Mouse (Mus musculus) forebrain, embryonic 14.5 days (tissue): ENCODE data around the gene Gjd3. TPM values are rescaled to one million over a fixed set of nuclear protein-coding genes. Genes with fewer than 3 reads are reported as not detected.

Experiments
- ATAC-seq: fragments of 200-750 bp; cut with Nextera tagmentation; 2 replicates; pipeline ENCODE4 v1.8.0; 2017; ENCODE audit warnings: mild to moderate bottlenecking, moderate library complexity
- DNase-seq: peaks from one replicate; pipeline ENCODE4 v3.0.0-alpha.2; 2015; ENCODE audit warnings: low spot score
- H3K27ac ChIP-seq: fragments of 300-500 bp; sonication (generic); 2 replicates; pipeline ENCODE4 v1.5.1; 2014; ENCODE audit warnings: low read depth, mild to moderate bottlenecking, control low read depth, low read length, moderate library complexity
- H3K27me3 ChIP-seq: fragments of 300-500 bp; sonication (generic); replicated peaks from 2 replicates; pipeline ENCODE4 v1.6.1; 2014; ENCODE audit warnings: low read length, control low read depth, mixed read lengths; ENCODE audit not compliant: control insufficient read depth, insufficient read depth
- H3K36me3 ChIP-seq: fragments of 300-500 bp; sonication (generic); 2 replicates; pipeline ENCODE4 v1.6.1; 2014; ENCODE audit warnings: low read length, control low read depth; ENCODE audit not compliant: control insufficient read depth, insufficient read depth
- H3K4me1 ChIP-seq: fragments of 300-500 bp; sonication (generic); 2 replicates; pipeline ENCODE4 v1.6.1; 2014; ENCODE audit warnings: antibody characterized with exemption, low read length, control low read depth; ENCODE audit not compliant: control insufficient read depth, insufficient read depth
- H3K4me2 ChIP-seq: fragments of 300-500 bp; sonication (generic); 2 replicates; pipeline ENCODE4 v1.6.1; 2014; ENCODE audit warnings: mild to moderate bottlenecking, control low read depth, low read length
- H3K4me3 ChIP-seq: fragments of 300-500 bp; sonication (generic); 2 replicates; pipeline ENCODE4 v1.5.1; 2014; ENCODE audit warnings: low read depth, low read length, control low read depth
- H3K9ac ChIP-seq: fragments of 300-500 bp; sonication (generic); 2 replicates; pipeline ENCODE4 v1.6.1; 2014; ENCODE audit warnings: mild to moderate bottlenecking, low read length, control low read depth, moderate library complexity
- H3K9me3 ChIP-seq: fragments of 300-500 bp; sonication (generic); replicated peaks from 2 replicates; pipeline ENCODE4 v1.6.1; 2016; ENCODE audit warnings: low read length, control low read depth, mixed read lengths; ENCODE audit not compliant: control insufficient read depth
- WGBS: fragments of 180-500 bp; shearing (Covaris S2); extraction: QIAGEN DNeasy Blood & Tissue Kit; methylation state at CpG from one replicate; pipeline ENCODE4 v1.1.7; 2014; 5-methylcytosine and 5-hydroxymethylcytosine counted together
- polyA plus RNA-seq: library from polyadenylated mRNA; unstranded; fragments of >200 nt; fragmentation: Nextera tagmentation; extraction: Ambion mirVana; gene quantifications from 2 replicates; pipeline ENCODE4 v1.2.1, GENCODE M21; 2014

The Gjd3 gene
- polyA plus RNA-seq, 1 experiment from 2014 or later = 0.28 TPM

DNA sequence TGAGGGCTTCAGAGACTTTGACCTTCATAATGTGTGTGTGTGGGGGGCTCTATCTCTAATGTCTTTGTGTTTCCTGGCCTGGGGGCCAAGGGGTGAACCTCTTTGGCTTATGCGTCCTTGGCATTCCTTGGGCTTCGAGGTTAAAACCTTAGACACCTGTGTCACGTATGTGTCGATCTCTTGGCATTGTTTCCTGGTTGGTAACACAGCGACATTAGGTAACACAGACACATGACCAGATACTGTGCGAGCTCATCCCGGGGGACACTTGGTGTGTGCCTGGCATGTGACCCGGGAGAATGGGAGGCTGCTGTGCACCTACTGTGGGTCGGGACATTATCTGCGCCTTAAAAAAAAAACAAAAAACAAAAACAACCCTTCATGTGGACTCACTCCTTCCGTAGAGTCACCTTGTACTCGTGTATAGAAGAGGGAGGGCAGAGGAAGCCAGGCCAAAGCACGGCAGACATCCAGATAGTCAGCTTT is 28.9 kb downstream of the Gjd3 start:
- WGBS = 38% methylated on average over 13 of the region's 13 CpGs
- Histone ChIP-seq H3K4me2 (peak overlapping the region; percentile 33; the same call in 1 of the 2 replicates), H3K27ac (peak overlapping the region; percentile 59; the same call in 1 of the 2 replicates), H3K4me3 (no peak overlapping the region), H3K9ac (no peak overlapping the region), H3K36me3 (no peaks in the 10 kb centered on the region), H3K9me3 (no peaks in the 10 kb centered on the region), H3K27me3 (no peaks in the 10 kb centered on the region), H3K4me1 (peaks cover 24% of the 10 kb centered on the region)
- ATAC-seq (no peak), DNase-seq (no peak)

- DNase-seq (no peak), ATAC-seq (no peak)
These were observed 29.5 kb downstream of the Gjd3 start for GRCm38 (mm10) chr11:98953361-98953760.

DNA sequence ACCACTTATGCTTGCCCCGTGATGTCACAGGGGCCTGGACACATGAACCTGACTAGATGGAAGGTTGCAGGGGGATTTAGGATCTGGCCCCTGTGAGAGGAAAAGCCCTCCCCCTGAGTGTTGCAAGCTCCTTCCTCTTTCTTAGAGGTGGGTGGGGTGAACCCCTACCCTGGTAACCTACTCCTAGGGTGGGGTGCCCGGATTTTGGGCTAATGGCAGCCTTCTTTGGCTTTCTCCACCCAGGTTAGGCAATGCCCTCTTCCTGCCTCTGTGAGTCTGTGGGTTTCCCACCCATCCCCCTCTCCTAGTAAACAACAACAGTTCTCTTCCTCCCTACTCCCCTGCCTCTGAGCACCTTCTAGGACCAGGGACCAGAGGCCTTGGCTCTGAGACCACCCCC is 30.1 kb downstream of the Gjd3 start:
- ATAC-seq (no peak), DNase-seq (no peak)
- Histone ChIP-seq H3K9ac (no peak overlapping the region), H3K27ac (no peak overlapping the region), H3K4me3 (no peak overlapping the region), H3K4me1 (peaks cover 24% of the 10 kb centered on the region), H3K27me3 (no peaks in the 10 kb centered on the region), H3K36me3 (no peaks in the 10 kb centered on the region), H3K9me3 (no peaks in the 10 kb centered on the region), H3K4me2 (no peak overlapping the region)
- WGBS = 63% methylated on average over 2 of the region's 2 CpGs

More at GRCm38 (mm10) chr11:98953361-98953760, 29.5 kb downstream of the Gjd3 start:
- Histone ChIP-seq H3K9me3 (no peaks in the 10 kb centered on the region), H3K4me3 (no peak overlapping the region), H3K4me1 (peaks cover 24% of the 10 kb centered on the region), H3K27ac (no peak overlapping the region), H3K36me3 (no peaks in the 10 kb centered on the region), H3K4me2 (no peak overlapping the region), H3K9ac (no peak overlapping the region), H3K27me3 (no peaks in the 10 kb centered on the region)
- 6% methylated on average over 2 of the region's 2 CpGs for WGBS

DNA sequence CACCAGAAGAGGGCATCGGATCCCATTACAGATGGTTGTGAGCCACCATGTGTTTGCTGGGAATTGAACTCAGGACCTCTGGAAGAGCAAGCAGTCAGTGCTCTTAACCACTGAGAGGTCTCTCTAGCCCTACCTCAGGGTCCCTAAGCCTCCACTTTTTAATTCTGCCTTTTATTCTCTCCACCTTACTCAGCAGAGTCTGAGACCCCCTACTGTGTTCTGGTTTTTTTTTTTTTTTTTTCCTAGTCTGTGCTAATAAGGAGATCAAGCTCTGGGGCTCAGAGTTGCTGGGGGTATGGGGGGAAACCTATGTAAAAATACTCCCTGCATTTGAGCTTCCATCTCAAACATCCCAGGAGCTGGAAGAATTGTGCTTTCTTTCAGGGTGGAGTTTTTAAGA is 30.7 kb downstream of the Gjd3 start:
- DNase-seq (no peak), ATAC-seq (no peak)
- 85% methylated on average over 1 of the region's 1 CpGs for WGBS
- Histone ChIP-seq H3K9ac (no peak overlapping the region), H3K36me3 (no peaks in the 10 kb centered on the region), H3K27ac (no peak overlapping the region), H3K4me2 (no peak overlapping the region), H3K4me3 (no peak overlapping the region), H3K27me3 (no peaks in the 10 kb centered on the region), H3K9me3 (no peaks in the 10 kb centered on the region), H3K4me1 (peaks cover 24% of the 10 kb centered on the region)

DNA sequence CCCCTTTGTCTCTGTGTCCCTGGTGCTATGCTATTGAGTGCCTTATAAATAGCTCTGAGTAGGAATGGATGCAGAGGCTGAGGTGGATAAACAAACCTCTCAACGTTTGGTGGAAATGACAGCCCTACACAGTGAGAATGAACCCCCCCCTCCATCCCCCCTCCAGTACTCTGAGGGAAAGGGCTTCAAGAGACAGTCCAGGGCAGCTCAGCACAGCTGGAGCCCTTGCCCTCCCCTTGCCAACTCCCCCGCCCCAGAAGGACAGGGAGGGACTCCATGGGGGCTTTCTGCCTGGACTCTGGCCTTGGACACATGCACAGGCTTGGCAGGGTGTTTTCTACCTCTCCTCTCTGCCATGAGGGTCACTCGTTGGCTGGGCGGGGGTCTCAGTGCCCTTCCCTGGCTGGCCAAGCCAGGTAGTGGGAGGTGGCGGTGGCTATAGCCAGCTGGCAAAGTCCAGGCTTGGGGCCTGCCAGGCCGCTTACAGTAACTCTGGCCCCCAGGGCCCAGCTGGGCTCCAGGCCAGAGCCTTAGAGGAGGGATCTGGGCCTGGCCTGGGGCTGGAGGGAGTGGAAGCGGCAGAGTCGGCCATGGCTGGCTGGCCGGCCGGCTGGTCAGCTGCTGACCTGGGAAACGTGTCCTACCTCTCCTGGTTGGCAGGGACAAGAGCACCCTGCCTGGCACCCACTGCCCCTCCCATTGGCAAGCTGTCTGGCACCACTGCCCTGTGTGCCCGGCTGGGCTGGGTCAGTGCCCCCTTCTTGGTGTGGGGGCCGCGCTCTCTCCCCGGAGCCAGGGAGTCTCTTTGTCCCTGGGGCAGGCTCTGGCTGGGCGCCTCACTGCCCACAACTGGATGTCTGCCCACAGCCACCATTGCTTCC is 31.6 kb downstream of the Gjd3 start:
- Histone ChIP-seq H3K4me3 (no peak overlapping the region), H3K9ac (0 out of 2 replicates have a peak overlapping the region, but pooled peaks have one; percentile 25), H3K9me3 (no peaks in the 10 kb centered on the region), H3K27me3 (no peaks in the 10 kb centered on the region), H3K4me1 (peaks cover 24% of the 10 kb centered on the region), H3K4me2 (no peak overlapping the region), H3K27ac (peak overlapping the region; percentile 67; the same call in 1 of the 2 replicates), H3K36me3 (no peaks in the 10 kb centered on the region)
- 58% methylated on average over 15 of the region's 16 CpGs for WGBS
- no peak for DNase-seq
- peak; percentile 47; the same call in 1 of the 2 replicates for ATAC-seq

GRCm38 (mm10) chr11:98950484-98950883 is 32.3 kb downstream of the Gjd3 start:
- Histone ChIP-seq H3K27ac (no peak overlapping the region; the same call in 1 of the 2 replicates), H3K4me3 (no peak overlapping the region), H3K27me3 (no peaks in the 10 kb centered on the region), H3K9me3 (no peaks in the 10 kb centered on the region), H3K4me1 (peaks cover 21% of the 10 kb centered on the region), H3K9ac (no peak overlapping the region), H3K4me2 (no peak overlapping the region), H3K36me3 (no peaks in the 10 kb centered on the region)
- DNase-seq = no peak
- WGBS = 87% methylated on average over 9 of the region's 9 CpGs
- ATAC-seq = no peak

GRCm38 (mm10) chr11:98949958-98950460 is 32.8 kb downstream of the Gjd3 start:
- ATAC-seq (no peak), DNase-seq (no peak)
- Histone ChIP-seq H3K9ac (no peak overlapping the region), H3K9me3 (no peaks in the 10 kb centered on the region), H3K4me2 (no peak overlapping the region), H3K36me3 (no peaks in the 10 kb centered on the region), H3K4me1 (peaks cover 17% of the 10 kb centered on the region), H3K27ac (no peak overlapping the region), H3K4me3 (no peak overlapping the region), H3K27me3 (no peaks in the 10 kb centered on the region)
- WGBS = 84% methylated on average over 7 of the region's 7 CpGs

GRCm38 (mm10) chr11:98949242-98949957 is 33.4 kb downstream of the Gjd3 start:
- no peak overlapping the region for H3K27ac ChIP-seq
- H3K36me3 ChIP-seq = no peaks in the 10 kb centered on the region
- WGBS = 80% methylated on average over 10 of the region's 12 CpGs
- no peak overlapping the region for H3K4me3 ChIP-seq
- DNase-seq (no peak), ATAC-seq (no peak)
- H3K4me1 ChIP-seq = peaks cover 15% of the 10 kb centered on the region
- no peak overlapping the region for H3K9ac ChIP-seq
- no peaks in the 10 kb centered on the region for H3K9me3 ChIP-seq
- no peaks in the 10 kb centered on the region for H3K27me3 ChIP-seq
- no peak overlapping the region for H3K4me2 ChIP-seq
